Mouse (Mus musculus) C2C12 (cell line): ENCODE results near the gene Efhd1. TPM values are rescaled to one million over a fixed set of nuclear protein-coding genes. Genes with fewer than 3 reads are reported as not detected.

ENCODE experiments used
- H3K27me3 ChIP-seq: one replicate; pipeline ENCODE4 v1.6.1; 2011; ENCODE audit not compliant: control insufficient read depth, insufficient read depth, insufficient read length
- H3K36me3 ChIP-seq: one replicate; pipeline ENCODE4 v1.6.1; 2011; ENCODE audit not compliant: control insufficient read depth, insufficient read depth
- H3K4me3 ChIP-seq: one replicate; pipeline ENCODE4 v1.5.1; 2011; ENCODE audit warnings: mild to moderate bottlenecking, control low read depth; ENCODE audit not compliant: poor library complexity, insufficient read depth, severe bottlenecking
- H3K79me2 ChIP-seq: one replicate; pipeline ENCODE4 v1.6.1; 2011; ENCODE audit not compliant: control insufficient read depth, insufficient read depth
- H3K79me3 ChIP-seq: one replicate; pipeline ENCODE4 v1.6.1; 2011; ENCODE audit warnings: low read depth, control low read depth
- H3ac ChIP-seq: one replicate; pipeline ENCODE3; 2011; ENCODE audit warnings: low read depth; ENCODE audit not compliant: control insufficient read depth, insufficient read length
- CEBPB ChIP-seq: IDR thresholded peaks from one replicate; pipeline ENCODE4 v1.6.1; 2011; ENCODE audit warnings: low read depth, mild to moderate bottlenecking, control low read depth, moderate library complexity
- CTCF ChIP-seq: IDR thresholded peaks from one replicate; pipeline ENCODE4 v1.5.1; 2011; ENCODE audit not compliant: control insufficient read depth, insufficient read depth, insufficient read length
- FOSL1 ChIP-seq: IDR thresholded peaks from one replicate; pipeline ENCODE4 v1.8.0; 2011; ENCODE audit warnings: mild to moderate bottlenecking, low read length; ENCODE audit not compliant: poor library complexity, insufficient read depth, severe bottlenecking
- MAX ChIP-seq: IDR thresholded peaks from one replicate; pipeline ENCODE4 v1.6.1; 2011; ENCODE audit warnings: mild to moderate bottlenecking, control low read depth
- MYOD1 ChIP-seq: IDR thresholded peaks from one replicate; pipeline ENCODE4 v1.6.1; 2011; ENCODE audit warnings: low read depth; ENCODE audit not compliant: control insufficient read depth, insufficient read length
- MYOG ChIP-seq: IDR thresholded peaks from one replicate; pipeline ENCODE4 v1.6.1; 2011; ENCODE audit not compliant: control insufficient read depth, insufficient read length; ENCODE audit errors: extremely low read depth
- USF1 ChIP-seq: IDR thresholded peaks from one replicate; pipeline ENCODE4 v1.6.1; 2011; ENCODE audit warnings: low read depth, mild to moderate bottlenecking, control low read depth, moderate library complexity
- polyA plus RNA-seq: library from polyadenylated mRNA; unstranded; fragments of >200 nt; fragmentation: generic; extraction: Trizol; gene quantifications from one replicate; pipeline ENCODE4 v1.2.1, GENCODE M21; 2012; ENCODE audit warnings: missing spikeins

Gene Efhd1
- polyA plus RNA-seq, 1 experiment = 0.25 TPM

GRCm38 (mm10) chr1:87294063-87294710 is 30.0 kb downstream of the Efhd1 start:
- no peak overlapping the region for H3K4me3 ChIP-seq
- no peak overlapping the region for H3ac ChIP-seq
- no peaks in the 10 kb centered on the region for H3K79me3 ChIP-seq
- H3K27me3 ChIP-seq = no peaks in the 10 kb centered on the region
- no peaks in the 10 kb centered on the region for H3K36me3 ChIP-seq
- TF ChIP-seq USF1 (no peak), FOSL1 (no peak), MYOD1 (no peak), CTCF (no peak), CEBPB (no peak), MYOG (no peak)
- no peaks in the 10 kb centered on the region for H3K79me2 ChIP-seq

- no peaks in the 10 kb centered on the region for H3K79me3 ChIP-seq
- H3K27me3 ChIP-seq = no peaks in the 10 kb centered on the region
- H3K79me2 ChIP-seq = no peaks in the 10 kb centered on the region
- TF ChIP-seq MYOG = no peak
- TF ChIP-seq USF1 = no peak
- TF ChIP-seq CTCF = no peak
- no peak for TF ChIP-seq CEBPB
- TF ChIP-seq MAX = no peak
- TF ChIP-seq FOSL1 = no peak
- no peak for TF ChIP-seq MYOD1
- H3K4me3 ChIP-seq = no peak overlapping the region
- no peaks in the 10 kb centered on the region for H3K36me3 ChIP-seq
- H3ac ChIP-seq = no peak overlapping the region
These were observed 30.8 kb downstream of the Efhd1 start for GRCm38 (mm10) chr1:87294951-87295350.

- Histone ChIP-seq H3ac (no peak overlapping the region), H3K4me3 (no peak overlapping the region), H3K27me3 (peaks cover 11% of the 10 kb centered on the region), H3K36me3 (no peaks in the 10 kb centered on the region), H3K79me3 (no peaks in the 10 kb centered on the region), H3K79me2 (no peaks in the 10 kb centered on the region)
- TF ChIP-seq CEBPB (no peak), MAX (no peak), CTCF (no peak), FOSL1 (no peak), MYOD1 (no peak), MYOG (no peak), USF1 (no peak)
These were observed 33.3 kb downstream of the Efhd1 start for GRCm38 (mm10) chr1:87297346-87297925.

- no peak overlapping the region for H3K4me3 ChIP-seq
- H3K79me3 ChIP-seq = no peaks in the 10 kb centered on the region
- no peaks in the 10 kb centered on the region for H3K36me3 ChIP-seq
- H3K79me2 ChIP-seq = no peaks in the 10 kb centered on the region
- H3ac ChIP-seq = no peak overlapping the region
- H3K27me3 ChIP-seq = peaks cover 11% of the 10 kb centered on the region
- no peak for TF ChIP-seq MAX
- no peak for TF ChIP-seq FOSL1
- no peak for TF ChIP-seq USF1
- TF ChIP-seq MYOD1 = no peak
These were observed 36.5 kb downstream of the Efhd1 start for GRCm38 (mm10) chr1:87300360-87301286.

GRCm38 (mm10) chr1:87301971-87302370 is 37.8 kb downstream of the Efhd1 start:
- Histone ChIP-seq H3K27me3 (peaks cover 11% of the 10 kb centered on the region), H3K79me3 (no peaks in the 10 kb centered on the region), H3K36me3 (no peaks in the 10 kb centered on the region), H3ac (no peak overlapping the region), H3K4me3 (no peak overlapping the region), H3K79me2 (no peaks in the 10 kb centered on the region)
- no peak for TF ChIP-seq MAX
- no peak for TF ChIP-seq MYOD1
- TF ChIP-seq USF1 = no peak
- no peak for TF ChIP-seq MYOG
- TF ChIP-seq CTCF = no peak
- TF ChIP-seq FOSL1 = no peak
- no peak for TF ChIP-seq CEBPB
